Mouse (Mus musculus): Measurements from ENCODE around the gene Lrrc1.

GRCm38 (mm10) chr9:77459365-77459764, 85.3 kb downstream of the Lrrc1 start:
- no peak for TF ChIP-seq CTCF (IDR thresholded peaks at IDR 0.05; ENCODE audit: extremely low read depth, insufficient read depth, low read length)
- TF ChIP-seq POLR2A (IDR thresholded peaks at IDR 0.05; ENCODE audit: extremely low read depth, insufficient read depth, low read length), result no peak
